Mouse (Mus musculus) hindbrain, postnatal 0 days (tissue): Measurements from ENCODE around the gene Homer1. TPM values are rescaled to one million over a fixed set of nuclear protein-coding genes. Genes with fewer than 3 reads are reported as not detected.

Source experiments
- ATAC-seq: fragments of 200-750 bp; cut with Nextera tagmentation; 2 replicates; pipeline ENCODE4 v1.8.0; 2017; ENCODE audit warnings: mild to moderate bottlenecking, moderate TSS enrichment, moderate library complexity
- DNase-seq: peaks from one replicate; pipeline ENCODE4 v3.0.0-alpha.2; 2015; ENCODE audit warnings: low spot score
- H3K27ac ChIP-seq: fragments of 300-500 bp; sonication (generic); 2 replicates; pipeline ENCODE4 v1.5.1; 2014; ENCODE audit warnings: mild to moderate bottlenecking
- H3K27me3 ChIP-seq: fragments of 300-500 bp; sonication (generic); 2 replicates; pipeline ENCODE4 v1.6.1; 2014; ENCODE audit warnings: low read length, mixed read lengths; ENCODE audit not compliant: insufficient read depth
- H3K36me3 ChIP-seq: fragments of 300-500 bp; sonication (generic); 2 replicates; pipeline ENCODE4 v1.6.1; 2014; ENCODE audit warnings: low read length, mixed read lengths; ENCODE audit not compliant: insufficient read depth
- H3K4me1 ChIP-seq: fragments of 300-500 bp; sonication (generic); 2 replicates; pipeline ENCODE4 v1.6.1; 2014; ENCODE audit warnings: antibody characterized with exemption, low read length, mixed read lengths; ENCODE audit not compliant: insufficient read depth
- H3K4me2 ChIP-seq: fragments of 300-500 bp; sonication (generic); 2 replicates; pipeline ENCODE4 v1.6.1; 2014; ENCODE audit warnings: low read depth, mild to moderate bottlenecking, low read length, moderate library complexity, mixed read lengths
- H3K4me3 ChIP-seq: fragments of 300-500 bp; sonication (generic); 2 replicates; pipeline ENCODE4 v1.5.1; 2014; ENCODE audit warnings: low read length
- H3K9ac ChIP-seq: fragments of 300-500 bp; sonication (generic); replicated peaks from 2 replicates; pipeline ENCODE4 v1.6.1; 2014; ENCODE audit warnings: mild to moderate bottlenecking, low read length, moderate library complexity, mixed read lengths
- H3K9me3 ChIP-seq: fragments of 300-500 bp; sonication (generic); 2 replicates; pipeline ENCODE4 v1.6.1; 2016; ENCODE audit warnings: low read length, mixed read lengths
- CTCF ChIP-seq: IDR thresholded peaks from 2 replicates; pipeline ENCODE4 v1.5.1; 2016; ENCODE audit warnings: antibody characterized with exemption, control low read depth, low read depth
- WGBS: fragments of 180-500 bp; shearing (Covaris S2); extraction: QIAGEN DNeasy Blood & Tissue Kit; methylation state at CpG from one replicate; pipeline ENCODE4 v1.1.7; 2014; 5-methylcytosine and 5-hydroxymethylcytosine counted together
- polyA plus RNA-seq: library from polyadenylated mRNA; unstranded; fragments of >200 nt; fragmentation: Nextera tagmentation; extraction: Ambion mirVana; gene quantifications from 2 replicates; pipeline ENCODE4 v1.2.1, GENCODE M21; 2015
- total RNA-seq: library from RNA; depleted of rRNA; stranded (reverse); fragments of >200 nt; gene quantifications from 2 replicates; pipeline ENCODE4 v1.2.3, GENCODE M21; 2014

Gene Homer1
- total and polyA plus RNA-seq, 2 experiments from 2014 or later = 10.0 to 58.2 TPM

GRCm38 (mm10) chr13:93307700-93308099, 8.3 kb downstream of the Homer1 start:
- H3K9ac ChIP-seq = no peak overlapping the region
- peaks cover 17% of the 10 kb centered on the region for H3K4me1 ChIP-seq
- H3K27ac ChIP-seq = no peak overlapping the region
- H3K36me3 ChIP-seq = no peaks in the 10 kb centered on the region
- no peak for DNase-seq
- H3K4me2 ChIP-seq = peak overlapping the region; percentile 79
- H3K27me3 ChIP-seq = no peaks in the 10 kb centered on the region
- no peaks in the 10 kb centered on the region for H3K9me3 ChIP-seq
- H3K4me3 ChIP-seq = peak overlapping the region; percentile 15
- no peak for ATAC-seq
- no peak for TF ChIP-seq CTCF
- WGBS = 43% methylated on average over 7 of the region's 7 CpGs

GRCm38 (mm10) chr13:93309295-93309694, 9.9 kb downstream of the Homer1 start:
- no peak for DNase-seq
- H3K9ac ChIP-seq = no peak overlapping the region
- H3K36me3 ChIP-seq = no peaks in the 10 kb centered on the region
- H3K9me3 ChIP-seq = no peaks in the 10 kb centered on the region
- H3K4me1 ChIP-seq = peaks cover 17% of the 10 kb centered on the region
- 69% methylated on average over 1 of the region's 1 CpGs for WGBS
- H3K4me3 ChIP-seq = no peak overlapping the region
- H3K4me2 ChIP-seq = peak overlapping the region; percentile 4; the same call in 1 of the 2 replicates
- no peak overlapping the region for H3K27ac ChIP-seq
- H3K27me3 ChIP-seq = no peaks in the 10 kb centered on the region
- TF ChIP-seq CTCF = no peak
- no peak for ATAC-seq

GRCm38 (mm10) chr13:93312518-93312917, 13.1 kb downstream of the Homer1 start:
- Histone ChIP-seq H3K27me3 (no peaks in the 10 kb centered on the region), H3K9ac (no peak overlapping the region), H3K4me3 (no peak overlapping the region), H3K27ac (no peak overlapping the region), H3K4me2 (no peak overlapping the region), H3K36me3 (no peaks in the 10 kb centered on the region), H3K4me1 (peaks cover 13% of the 10 kb centered on the region), H3K9me3 (no peaks in the 10 kb centered on the region)
- DNase-seq = no peak
- no peak for TF ChIP-seq CTCF
- ATAC-seq = no peak

- Histone ChIP-seq H3K4me2 (no peak overlapping the region), H3K36me3 (no peaks in the 10 kb centered on the region), H3K27me3 (no peaks in the 10 kb centered on the region), H3K27ac (no peak overlapping the region), H3K9ac (no peak overlapping the region), H3K4me3 (no peak overlapping the region), H3K9me3 (no peaks in the 10 kb centered on the region), H3K4me1 (peaks cover 3% of the 10 kb centered on the region; the same call in 1 of the 2 replicates)
- peak; percentile 22; the same call in 1 of the 2 replicates for TF ChIP-seq CTCF
- DNase-seq = peak; percentile 18
- WGBS = 85% methylated on average over 4 of the region's 4 CpGs
- no peak for ATAC-seq
These were observed 14.9 kb downstream of the Homer1 start for GRCm38 (mm10) chr13:93314322-93314721.

GRCm38 (mm10) chr13:93320089-93320488, 20.7 kb downstream of the Homer1 start:
- DNase-seq = no peak
- no peaks in the 10 kb centered on the region for H3K4me1 ChIP-seq
- no peak overlapping the region for H3K4me2 ChIP-seq
- H3K27ac ChIP-seq = no peak overlapping the region
- no peaks in the 10 kb centered on the region for H3K27me3 ChIP-seq
- no peak for ATAC-seq
- H3K4me3 ChIP-seq = no peak overlapping the region
- H3K9me3 ChIP-seq = no peaks in the 10 kb centered on the region
- H3K9ac ChIP-seq = no peak overlapping the region
- 82% methylated on average over 5 of the region's 5 CpGs for WGBS
- TF ChIP-seq CTCF = no peak
- H3K36me3 ChIP-seq = no peaks in the 10 kb centered on the region

GRCm38 (mm10) chr13:93326326-93326725, 26.9 kb downstream of the Homer1 start:
- Histone ChIP-seq H3K36me3 (no peaks in the 10 kb centered on the region), H3K9ac (no peak overlapping the region), H3K4me1 (no peaks in the 10 kb centered on the region), H3K4me2 (no peak overlapping the region), H3K27ac (no peak overlapping the region), H3K4me3 (no peak overlapping the region), H3K9me3 (no peaks in the 10 kb centered on the region), H3K27me3 (no peaks in the 10 kb centered on the region)
- 73% methylated on average over 3 of the region's 3 CpGs for WGBS
- TF ChIP-seq CTCF = no peak
- ATAC-seq (no peak), DNase-seq (no peak)

- ATAC-seq (no peak), DNase-seq (no peak)
- Histone ChIP-seq H3K4me1 (no peaks in the 10 kb centered on the region), H3K36me3 (no peaks in the 10 kb centered on the region), H3K4me3 (no peak overlapping the region), H3K27ac (no peak overlapping the region), H3K9me3 (no peaks in the 10 kb centered on the region), H3K4me2 (no peak overlapping the region), H3K9ac (no peak overlapping the region), H3K27me3 (no peaks in the 10 kb centered on the region)
- no peak for TF ChIP-seq CTCF
- 91% methylated on average over 2 of the region's 2 CpGs for WGBS
These were observed 32.3 kb downstream of the Homer1 start for GRCm38 (mm10) chr13:93331721-93332120.
